Mouse (Mus musculus) forebrain, embryonic 15.5 days (tissue): ENCODE measurements around the gene Phlpp1. TPM values are rescaled to one million over a fixed set of nuclear protein-coding genes. Genes with fewer than 3 reads are reported as not detected.

Source experiments
- ATAC-seq: fragments of 200-750 bp; cut with Nextera tagmentation; replicated peaks from 2 replicates; pipeline ENCODE4 v1.8.0; 2017; ENCODE audit warnings: mild to moderate bottlenecking, moderate TSS enrichment, moderate library complexity
- H3K27ac ChIP-seq: fragments of 300-500 bp; sonication (generic); replicated peaks from 2 replicates; pipeline ENCODE4 v1.5.1; 2015; ENCODE audit warnings: mild to moderate bottlenecking, inconsistent platforms
- H3K27me3 ChIP-seq: fragments of 300-500 bp; sonication (generic); 2 replicates; pipeline ENCODE4 v1.6.1; 2015; ENCODE audit warnings: inconsistent platforms
- H3K36me3 ChIP-seq: fragments of 300-500 bp; sonication (generic); 2 replicates; pipeline ENCODE4 v1.6.1; 2015; ENCODE audit warnings: mild to moderate bottlenecking, inconsistent platforms
- H3K4me1 ChIP-seq: fragments of 300-500 bp; sonication (generic); 2 replicates; pipeline ENCODE4 v1.6.1; 2015; ENCODE audit warnings: inconsistent platforms
- H3K4me2 ChIP-seq: fragments of 300-500 bp; sonication (generic); replicated peaks from 2 replicates; pipeline ENCODE4 v1.6.1; 2015; ENCODE audit warnings: mild to moderate bottlenecking, inconsistent platforms
- H3K4me3 ChIP-seq: fragments of 300-500 bp; sonication (generic); 2 replicates; pipeline ENCODE4 v1.5.1; 2015; ENCODE audit warnings: mild to moderate bottlenecking, inconsistent platforms
- H3K9ac ChIP-seq: fragments of 300-500 bp; sonication (generic); replicated peaks from 2 replicates; pipeline ENCODE4 v1.6.1; 2015; ENCODE audit warnings: mild to moderate bottlenecking, inconsistent platforms
- H3K9me3 ChIP-seq: fragments of 300-500 bp; sonication (generic); 2 replicates; pipeline ENCODE4 v1.6.1; 2016; ENCODE audit warnings: inconsistent platforms
- WGBS: fragments of 180-500 bp; shearing (Covaris S2); methylation state at CpG from one replicate; pipeline ENCODE4 v1.1.7; 2015; ENCODE audit warnings: mixed read lengths; 5-methylcytosine and 5-hydroxymethylcytosine counted together
- polyA plus RNA-seq: library from polyadenylated mRNA; unstranded; fragments of >200 nt; fragmentation: Nextera tagmentation; extraction: Ambion mirVana; gene quantifications from 2 replicates; pipeline ENCODE4 v1.2.1, GENCODE M21; 2015

Phlpp1 gene
- polyA plus RNA-seq, 1 experiment from 2014 or later: 8.2 TPM

DNA sequence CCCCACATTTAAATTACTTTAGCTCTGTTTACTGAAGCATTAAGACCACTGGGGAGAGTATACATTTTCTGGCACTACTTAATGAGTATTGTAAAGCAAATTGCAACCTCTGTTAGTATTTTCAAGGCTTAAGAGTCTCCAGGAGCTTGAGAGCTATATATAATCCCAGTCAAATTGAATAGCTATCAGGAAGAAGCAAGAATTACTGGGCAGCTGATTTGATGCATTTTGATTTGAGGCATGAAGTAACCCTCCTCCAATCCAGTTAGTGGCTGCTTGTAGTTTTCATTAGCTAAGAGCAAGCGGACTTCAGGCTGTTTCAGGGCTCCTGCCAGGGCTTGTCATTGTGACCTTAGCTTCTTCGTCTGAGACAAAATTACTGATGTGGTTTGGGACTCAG, 101.4 kb downstream of the Phlpp1 start:
- no peak overlapping the region for H3K9ac ChIP-seq
- peaks cover 36% of the 10 kb centered on the region for H3K4me1 ChIP-seq
- no peaks in the 10 kb centered on the region for H3K27me3 ChIP-seq
- H3K27ac ChIP-seq: no peak overlapping the region
- ATAC-seq: no peak
- H3K4me2 ChIP-seq: no peak overlapping the region
- 18% methylated on average over 2 of the region's 2 CpGs for WGBS
- H3K4me3 ChIP-seq: no peak overlapping the region
- no peaks in the 10 kb centered on the region for H3K9me3 ChIP-seq
- no peaks in the 10 kb centered on the region for H3K36me3 ChIP-seq

- H3K36me3 ChIP-seq: no peaks in the 10 kb centered on the region
- H3K4me2 ChIP-seq: no peak overlapping the region
- peaks cover 45% of the 10 kb centered on the region for H3K4me1 ChIP-seq
- H3K9me3 ChIP-seq: no peaks in the 10 kb centered on the region
- no peak overlapping the region for H3K4me3 ChIP-seq
- no peak for ATAC-seq
- H3K9ac ChIP-seq: no peak overlapping the region
- no peaks in the 10 kb centered on the region for H3K27me3 ChIP-seq
- no peak overlapping the region for H3K27ac ChIP-seq
- WGBS: 94% methylated on average over 6 of the region's 6 CpGs
Observed at GRCm38 (mm10) chr1:106273801-106274200, 102.2 kb downstream of the Phlpp1 start.

- Histone ChIP-seq H3K27me3 (no peaks in the 10 kb centered on the region), H3K36me3 (no peaks in the 10 kb centered on the region), H3K4me2 (no peak overlapping the region), H3K27ac (0 out of 2 replicates have a peak overlapping the region, but pooled peaks have one; percentile 35), H3K9ac (no peak overlapping the region), H3K4me1 (peaks cover 49% of the 10 kb centered on the region), H3K4me3 (no peak overlapping the region), H3K9me3 (no peaks in the 10 kb centered on the region)
- 30% methylated on average over 10 of the region's 10 CpGs for WGBS
- 0 out of 2 replicates have a peak, but pooled peaks have one; percentile 36 for ATAC-seq
Observed at GRCm38 (mm10) chr1:106274561-106275001, 103.0 kb downstream of the Phlpp1 start.

- ATAC-seq: no peak
- H3K27me3 ChIP-seq: no peaks in the 10 kb centered on the region
- H3K4me2 ChIP-seq: no peak overlapping the region
- no peaks in the 10 kb centered on the region for H3K9me3 ChIP-seq
- no peak overlapping the region for H3K4me3 ChIP-seq
- no peaks in the 10 kb centered on the region for H3K36me3 ChIP-seq
- WGBS: 64% methylated on average over 4 of the region's 4 CpGs
- H3K27ac ChIP-seq: no peak overlapping the region; the same call in 1 of the 2 replicates
- no peak overlapping the region for H3K9ac ChIP-seq
- H3K4me1 ChIP-seq: peaks cover 55% of the 10 kb centered on the region
Observed at GRCm38 (mm10) chr1:106275142-106275541, 103.6 kb downstream of the Phlpp1 start.

- ATAC-seq: no peak
- Histone ChIP-seq H3K4me2 (no peak overlapping the region), H3K9ac (no peak overlapping the region), H3K27me3 (no peaks in the 10 kb centered on the region), H3K9me3 (no peaks in the 10 kb centered on the region), H3K4me1 (peaks cover 57% of the 10 kb centered on the region), H3K4me3 (no peak overlapping the region), H3K27ac (no peak overlapping the region), H3K36me3 (no peaks in the 10 kb centered on the region)
- 83% methylated on average over 7 of the region's 7 CpGs for WGBS
Observed at GRCm38 (mm10) chr1:106275731-106276130, 104.2 kb downstream of the Phlpp1 start.

DNA sequence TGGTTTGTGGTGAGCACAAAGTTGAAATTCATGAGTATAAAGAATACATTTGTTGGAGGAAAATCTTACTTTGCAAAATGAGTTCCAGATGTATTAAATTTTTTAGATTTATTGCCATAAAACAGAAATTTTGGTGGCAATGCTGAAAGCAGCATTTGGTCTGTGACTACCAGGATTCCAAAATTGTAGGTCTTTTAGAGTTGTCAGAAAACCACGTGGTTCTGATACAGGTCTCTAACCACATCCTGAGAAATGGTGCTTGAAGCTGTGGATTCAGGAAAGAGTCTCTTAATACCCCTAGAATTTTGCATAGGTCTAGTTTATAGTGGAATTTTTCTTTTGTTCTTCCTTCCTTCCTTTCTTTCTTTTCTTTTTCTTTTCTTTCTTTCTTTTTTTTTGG, 105.3 kb downstream of the Phlpp1 start:
- Histone ChIP-seq H3K4me1 (peaks cover 57% of the 10 kb centered on the region), H3K36me3 (no peaks in the 10 kb centered on the region), H3K9ac (no peak overlapping the region), H3K27me3 (no peaks in the 10 kb centered on the region), H3K9me3 (no peaks in the 10 kb centered on the region), H3K27ac (no peak overlapping the region), H3K4me2 (no peak overlapping the region), H3K4me3 (no peak overlapping the region)
- no peak for ATAC-seq
- 74% methylated on average over 1 of the region's 1 CpGs for WGBS

GRCm38 (mm10) chr1:106277286-106277685, 105.7 kb downstream of the Phlpp1 start:
- 56% methylated on average over 4 of the region's 4 CpGs for WGBS
- H3K27ac ChIP-seq: no peak overlapping the region
- no peak overlapping the region for H3K4me2 ChIP-seq
- H3K36me3 ChIP-seq: no peaks in the 10 kb centered on the region
- ATAC-seq: no peak
- H3K9me3 ChIP-seq: no peaks in the 10 kb centered on the region
- no peak overlapping the region for H3K9ac ChIP-seq
- H3K4me3 ChIP-seq: no peak overlapping the region
- peaks cover 57% of the 10 kb centered on the region for H3K4me1 ChIP-seq
- H3K27me3 ChIP-seq: no peaks in the 10 kb centered on the region

GRCm38 (mm10) chr1:106278552-106279060, 107.1 kb downstream of the Phlpp1 start:
- Histone ChIP-seq H3K4me2 (no peak overlapping the region), H3K27me3 (no peaks in the 10 kb centered on the region), H3K27ac (no peak overlapping the region), H3K9me3 (no peaks in the 10 kb centered on the region), H3K4me1 (peaks cover 52% of the 10 kb centered on the region), H3K36me3 (no peaks in the 10 kb centered on the region), H3K9ac (no peak overlapping the region), H3K4me3 (no peak overlapping the region)
- ATAC-seq: no peak
- WGBS: 72% methylated on average over 5 of the region's 5 CpGs

- peak; percentile 52 for ATAC-seq
- Histone ChIP-seq H3K27ac (no peak overlapping the region), H3K9ac (no peak overlapping the region), H3K4me1 (peaks cover 43% of the 10 kb centered on the region), H3K4me3 (no peak overlapping the region), H3K4me2 (no peak overlapping the region), H3K36me3 (no peaks in the 10 kb centered on the region), H3K9me3 (no peaks in the 10 kb centered on the region), H3K27me3 (no peaks in the 10 kb centered on the region)
- 65% methylated on average over 2 of the region's 2 CpGs for WGBS
Observed at GRCm38 (mm10) chr1:106279404-106280123, 108.0 kb downstream of the Phlpp1 start.

- ATAC-seq: no peak
- 83% methylated on average over 8 of the region's 8 CpGs for WGBS
- no peaks in the 10 kb centered on the region for H3K9me3 ChIP-seq
Observed at GRCm38 (mm10) chr1:106280171-106280913, 108.8 kb downstream of the Phlpp1 start.

DNA sequence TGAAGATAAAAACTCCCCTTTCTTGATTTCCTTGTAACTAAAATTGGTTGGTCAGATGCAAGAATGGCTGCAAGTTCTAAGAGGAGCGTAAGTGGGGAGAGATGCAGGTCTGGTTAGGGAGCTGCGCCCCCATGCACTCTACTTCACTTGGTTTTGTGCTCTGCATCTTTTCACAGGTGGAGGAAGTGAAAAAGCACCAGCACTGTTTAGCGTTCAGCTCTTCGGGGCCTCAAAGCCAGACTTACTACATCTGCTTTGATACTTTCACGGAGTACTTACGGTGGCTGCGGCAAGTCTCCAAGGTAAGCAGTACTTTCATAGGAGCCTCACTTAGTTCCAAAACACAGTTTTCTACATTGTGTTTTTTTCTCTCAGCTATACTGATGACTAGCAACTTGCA, 115.3 kb downstream of the Phlpp1 start:
- no peak overlapping the region for H3K4me2 ChIP-seq
- no peaks in the 10 kb centered on the region for H3K27me3 ChIP-seq
- H3K9ac ChIP-seq: no peak overlapping the region
- H3K4me3 ChIP-seq: no peak overlapping the region
- H3K9me3 ChIP-seq: no peaks in the 10 kb centered on the region
- no peak overlapping the region for H3K27ac ChIP-seq
- no peaks in the 10 kb centered on the region for H3K36me3 ChIP-seq
- no peak for ATAC-seq
- 95% methylated on average over 7 of the region's 7 CpGs for WGBS
- H3K4me1 ChIP-seq: no peaks in the 10 kb centered on the region

More at GRCm38 (mm10) chr1:106280171-106280913, 108.8 kb downstream of the Phlpp1 start:
- H3K4me2 ChIP-seq: no peak overlapping the region
- H3K36me3 ChIP-seq: no peaks in the 10 kb centered on the region
- no peak overlapping the region for H3K27ac ChIP-seq
- no peak overlapping the region for H3K9ac ChIP-seq
- no peaks in the 10 kb centered on the region for H3K27me3 ChIP-seq
- peaks cover 35% of the 10 kb centered on the region for H3K4me1 ChIP-seq
- no peak overlapping the region for H3K4me3 ChIP-seq

- Histone ChIP-seq H3K4me1 (no peaks in the 10 kb centered on the region), H3K4me2 (no peak overlapping the region), H3K36me3 (no peaks in the 10 kb centered on the region), H3K27me3 (no peaks in the 10 kb centered on the region), H3K4me3 (no peak overlapping the region), H3K9ac (no peak overlapping the region), H3K27ac (no peak overlapping the region), H3K9me3 (no peaks in the 10 kb centered on the region)
- no peak for ATAC-seq
- 84% methylated on average over 5 of the region's 5 CpGs for WGBS
Observed at GRCm38 (mm10) chr1:106289065-106289464, 117.5 kb downstream of the Phlpp1 start.
